Mouse (Mus musculus): ENCODE results near the gene Csf2.
"Not testable (repeated sequence)": the region's sequence is repeated elsewhere in the genome, so short reads cannot be mapped to it uniquely, and the experiment has no call there.

The Csf2 gene

GRCm38 (mm10) chr11:54248940-54249717 is at the start of gene Csf2:
TSS of gene Csf2 (minus strand) at chr11:54249667.
- in situ Hi-C loops (cut with MseI, MboI): no loop called here

DNA sequence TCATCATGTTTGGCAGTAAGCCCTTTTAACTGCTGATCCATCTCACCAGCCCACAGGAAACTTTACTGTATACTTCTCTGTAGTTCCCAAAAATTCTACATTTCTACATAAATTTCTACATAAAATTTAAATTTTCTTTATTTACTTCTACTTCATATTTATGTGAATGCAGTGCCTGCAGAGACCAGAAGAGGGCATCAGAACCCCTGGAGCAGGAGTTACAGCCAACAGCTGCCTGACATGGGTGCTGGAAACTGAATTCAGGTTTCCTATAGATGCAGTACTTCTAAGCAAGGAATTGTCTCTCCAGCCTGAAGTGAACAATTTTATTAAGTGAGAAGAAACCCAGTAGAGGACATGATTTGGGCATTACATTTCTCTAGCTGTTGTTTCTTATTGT is 49.3 kb upstream of the Csf2 start:
- in situ Hi-C loops (cut with MseI, MboI): no loop called here

- in situ Hi-C loops (cut with MseI, MboI): not testable (repeated sequence)
These were observed 48.0 kb upstream of the Csf2 start for GRCm38 (mm10) chr11:54297471-54297870.

DNA sequence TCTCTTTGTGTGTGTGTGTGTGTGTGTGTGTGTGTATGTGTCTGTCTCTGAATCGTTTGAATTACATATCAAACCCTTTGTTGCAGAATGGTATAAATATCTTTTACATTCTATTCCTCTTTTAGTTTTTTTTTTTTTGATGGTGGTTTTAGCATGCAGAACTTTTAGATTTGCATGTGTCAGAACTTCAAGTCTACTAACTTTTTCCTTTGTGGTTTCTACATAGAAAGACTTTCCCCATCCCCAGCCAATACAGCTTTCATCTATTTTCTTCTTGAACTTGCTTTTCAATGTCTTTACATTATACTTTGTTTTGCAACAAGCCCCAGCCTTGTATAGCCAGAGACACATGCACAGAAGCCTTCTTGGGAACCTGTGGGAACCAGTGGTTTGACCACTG is 47.3 kb upstream of the Csf2 start:
- in situ Hi-C loops (cut with MseI, MboI): no loop called here

- in situ Hi-C loops (cut with MseI, MboI): no loop called here
These were observed 46.5 kb upstream of the Csf2 start for GRCm38 (mm10) chr11:54295971-54296370.

DNA sequence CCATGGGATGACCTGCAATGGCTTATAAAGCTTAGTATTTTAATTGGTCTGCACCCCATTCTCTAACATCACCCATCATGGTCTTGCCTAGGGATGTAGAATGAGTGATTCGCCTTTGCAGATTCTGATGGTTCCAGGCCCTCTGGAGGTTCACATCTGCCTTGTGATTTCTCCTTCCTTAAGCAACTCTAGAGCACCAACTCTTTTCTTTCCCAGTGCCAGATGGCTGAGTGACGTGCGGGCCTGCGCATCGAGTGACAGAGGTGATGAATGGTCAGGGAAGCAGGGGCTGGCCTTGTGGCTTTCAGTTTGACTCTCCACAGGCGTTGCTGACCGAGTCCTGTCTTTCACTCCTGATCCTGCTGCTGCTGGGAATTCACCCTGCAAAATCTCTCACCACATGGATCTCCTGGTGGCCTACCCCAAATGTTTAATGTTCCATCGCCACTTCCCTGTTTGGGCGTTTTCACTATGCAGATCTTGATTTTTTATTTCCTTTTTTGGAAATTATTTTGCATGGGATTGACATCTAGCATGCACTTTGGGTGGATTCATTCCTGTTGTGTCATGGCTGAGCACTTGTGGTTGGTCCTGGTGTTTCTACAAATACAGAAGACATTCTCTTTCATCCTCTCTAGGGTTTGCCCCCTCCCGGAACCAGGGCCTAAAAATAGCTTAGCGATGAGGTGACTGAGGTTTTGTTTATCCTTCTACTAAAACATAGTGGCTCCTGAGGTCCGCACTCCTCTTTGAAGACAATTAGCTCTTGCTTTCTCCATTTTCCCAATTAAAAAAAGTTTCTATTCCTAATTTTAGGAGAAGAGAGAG is 44.7 kb upstream of the Csf2 start:
- in situ Hi-C loops (cut with MseI, MboI): no loop called here

- in situ Hi-C loops (cut with MseI, MboI): no loop called here
These were observed 42.7 kb upstream of the Csf2 start for GRCm38 (mm10) chr11:54292163-54292562.

DNA sequence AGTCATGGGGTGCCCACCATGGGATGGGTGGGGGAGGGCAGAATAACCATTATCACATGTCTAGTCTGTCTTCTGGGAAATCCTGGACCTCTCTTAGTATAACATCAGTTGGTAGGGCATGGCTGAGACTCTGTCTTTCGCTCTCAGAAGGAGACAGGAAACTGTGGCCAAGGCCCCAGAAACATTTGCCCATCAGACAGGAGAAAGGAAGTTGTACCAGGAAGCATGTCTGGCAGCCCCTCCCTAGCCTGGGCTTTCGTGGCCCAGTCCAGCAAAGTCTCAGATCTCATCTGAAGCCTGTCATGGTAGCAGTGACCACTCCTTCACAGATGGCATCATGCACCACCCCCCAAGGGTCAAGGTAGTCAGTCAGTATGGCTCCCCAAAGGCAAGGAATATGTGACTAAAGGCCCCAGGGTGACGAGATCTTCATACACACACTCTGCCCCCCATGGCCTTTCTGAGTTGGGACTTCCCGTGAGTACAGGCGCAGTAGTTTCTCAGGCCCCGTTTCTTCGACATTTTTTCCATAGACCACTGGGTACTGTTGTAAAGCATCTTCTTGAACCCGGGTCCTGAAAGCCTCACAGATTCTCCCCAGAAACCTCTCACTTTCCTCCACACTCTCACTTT is 38.5 kb upstream of the Csf2 start:
- in situ Hi-C loops (cut with MseI, MboI): no loop called here

DNA sequence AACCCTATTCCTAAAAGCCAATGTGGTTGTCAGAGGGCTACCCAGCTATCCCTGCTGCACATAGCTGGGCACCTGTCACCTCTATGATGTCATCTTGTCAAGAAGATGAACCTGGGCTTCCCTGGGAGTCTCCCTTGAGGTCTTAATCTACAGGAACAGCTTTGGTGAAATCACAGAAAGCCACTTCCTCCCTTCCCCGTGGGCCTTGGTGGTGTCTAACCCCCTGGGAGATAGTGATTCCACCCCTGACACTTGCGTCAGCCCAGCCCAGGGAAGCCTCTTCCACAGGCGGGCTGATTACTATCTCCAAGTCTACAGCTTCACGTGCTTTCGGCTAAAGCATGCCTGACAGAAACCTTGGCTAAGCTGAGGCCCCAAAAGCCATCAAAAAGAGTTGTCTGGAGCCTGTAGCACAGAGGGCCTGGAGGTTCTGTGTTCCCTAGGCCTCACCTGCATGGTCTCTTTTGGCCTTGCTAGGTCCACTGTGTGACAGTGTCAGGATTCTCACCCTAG is 22.0 kb upstream of the Csf2 start:
- in situ Hi-C loops (cut with MseI, MboI): no loop called here

GRCm38 (mm10) chr11:54269191-54269896 is 19.9 kb upstream of the Csf2 start:
- in situ Hi-C loops (cut with MseI, MboI): no loop called here

DNA sequence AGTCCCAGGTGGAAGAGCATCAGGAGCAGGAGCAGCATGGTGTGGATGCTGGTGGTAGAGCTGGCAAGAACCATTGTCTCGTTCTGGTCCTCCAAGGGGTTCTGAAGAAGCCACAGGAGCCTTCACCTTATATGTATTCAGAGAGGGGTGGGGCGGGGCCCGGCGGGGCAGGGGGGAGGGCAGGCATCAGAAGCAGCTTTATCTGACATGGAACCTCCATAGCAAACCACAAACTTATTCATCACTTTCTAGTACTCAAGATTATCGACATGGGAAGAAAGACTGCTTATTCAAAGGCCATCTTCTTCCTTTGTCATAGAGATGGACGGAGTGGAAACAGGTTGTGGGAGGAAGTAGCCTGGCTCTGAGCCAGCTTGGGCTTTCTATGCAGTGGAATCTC is 17.7 kb upstream of the Csf2 start, which contains the start of gene Il3:
Gene Il3 (minus strand): TSS at position 101 of the 400 bp plus-strand sequence.
- in situ Hi-C loops (cut with MseI, MboI): no loop called here

DNA sequence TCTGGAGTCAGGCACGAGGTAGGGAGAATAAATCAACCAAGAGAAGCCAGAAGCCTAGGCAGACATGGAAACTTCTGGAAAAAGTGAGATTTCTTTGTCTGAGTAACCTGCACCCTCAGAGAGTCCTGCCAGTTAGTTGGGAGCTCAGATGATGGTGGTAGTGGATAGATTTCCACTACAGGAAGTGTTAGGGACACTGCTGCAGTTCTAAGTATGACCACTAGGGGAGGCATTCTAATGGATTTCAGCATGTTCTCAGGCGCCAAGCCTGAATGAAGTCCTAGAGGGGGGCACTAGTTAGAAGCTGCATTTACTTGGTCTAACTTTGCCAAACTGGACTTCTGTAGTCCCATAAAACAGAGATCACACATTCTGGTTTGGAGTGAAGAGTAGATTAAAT is 15.1 kb upstream of the Csf2 start:
- in situ Hi-C loops (cut with MseI, MboI): no loop called here

GRCm38 (mm10) chr11:54263405-54264031 is 14.1 kb upstream of the Csf2 start:
- in situ Hi-C loops (cut with MseI, MboI): no loop called here

DNA sequence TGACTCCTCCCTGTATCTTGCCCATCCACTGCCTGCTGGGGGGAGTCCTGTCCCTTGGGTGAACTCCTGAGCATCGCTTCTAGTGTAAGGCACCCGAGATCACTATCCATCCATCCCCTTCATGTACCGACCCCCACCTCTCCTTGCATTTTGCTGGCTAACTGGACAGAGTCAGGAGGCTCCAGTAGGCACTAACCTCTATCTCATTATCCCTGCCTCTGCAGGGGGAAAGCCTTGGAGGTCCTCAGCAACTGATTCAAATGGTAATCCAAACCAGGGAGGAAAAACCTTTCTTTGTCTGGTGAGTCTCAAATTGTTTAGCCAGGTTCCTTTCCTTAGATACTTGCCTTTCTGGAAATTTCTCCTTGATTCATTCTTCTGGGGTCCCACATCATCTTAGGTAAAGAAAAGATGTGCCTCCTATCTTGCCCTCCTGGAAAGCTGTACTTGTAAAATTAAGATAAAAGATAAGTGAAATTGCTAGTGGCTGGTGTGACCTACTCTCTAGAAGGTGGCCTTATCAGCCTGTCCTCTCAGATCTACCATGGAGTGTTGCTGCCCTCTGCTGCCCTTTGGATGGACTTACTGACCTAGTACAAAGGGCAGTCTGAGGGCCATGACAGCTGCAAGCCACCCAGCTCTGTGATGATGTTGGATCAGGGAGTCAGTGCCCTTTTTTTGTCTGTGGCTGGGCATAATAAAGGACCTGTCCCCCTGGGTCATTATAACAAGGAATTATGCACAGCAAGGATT is 7.3 kb upstream of the Csf2 start:
- in situ Hi-C loops (cut with MseI, MboI): loop anchor here (5.0 to 10.0 kb wide), 2 partner anchors 109 to 112 kb away; no protein-coding TSS in a partner anchor

- in situ Hi-C loops (cut with MseI, MboI): loop anchor here in 1 of 2 experiments (10.0 kb wide), 1 partner anchor 109 kb away; no protein-coding TSS in a partner anchor
These were observed 4.6 kb upstream of the Csf2 start for GRCm38 (mm10) chr11:54254114-54254513.

GRCm38 (mm10) chr11:54250575-54250974 is 1.1 kb upstream of the Csf2 start:
- in situ Hi-C loops (cut with MseI, MboI): loop anchor here in 1 of 2 experiments (10.0 kb wide), 1 partner anchor 106 kb away; no protein-coding TSS in a partner anchor

GRCm38 (mm10) chr11:54249748-54250147 is 281 bp upstream of the Csf2 start:
- in situ Hi-C loops (cut with MseI, MboI): loop anchor here in 1 of 2 experiments (10.0 kb wide), 1 partner anchor 105 kb away; no protein-coding TSS in a partner anchor

DNA sequence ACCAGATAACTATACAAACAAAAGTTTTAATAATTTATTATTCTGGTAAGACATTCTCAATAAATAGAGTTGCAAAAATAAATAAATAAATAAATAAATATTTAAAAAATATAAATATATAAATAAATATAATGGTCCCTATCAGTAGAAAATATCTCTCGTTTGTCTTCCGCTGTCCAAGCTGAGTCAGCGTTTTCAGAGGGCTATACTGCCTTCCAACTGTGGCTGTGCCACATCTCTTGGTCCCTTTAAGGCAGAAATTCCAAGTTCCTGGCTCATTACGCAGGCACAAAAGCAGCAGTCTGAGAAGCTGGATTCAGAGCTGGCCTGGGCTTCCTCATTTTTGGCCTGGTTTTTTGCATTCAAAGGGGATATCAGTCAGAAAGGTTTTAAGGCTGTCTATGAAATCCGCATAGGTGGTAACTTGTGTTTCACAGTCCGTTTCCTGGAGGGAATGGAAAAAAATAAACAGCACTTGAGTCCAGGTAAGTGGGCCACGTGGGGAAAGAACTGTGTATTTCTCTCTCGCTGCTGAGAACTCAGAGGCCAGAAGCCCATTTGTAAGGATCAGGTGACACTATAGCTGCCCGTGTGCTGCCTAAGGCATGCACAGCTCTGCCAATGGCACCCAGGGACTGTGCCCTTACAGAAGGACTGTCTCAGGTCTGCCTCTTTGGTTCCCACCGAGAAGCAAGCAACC is 2.1 kb downstream of the Csf2 start:
- in situ Hi-C loops (cut with MseI, MboI): no loop called here

- in situ Hi-C loops (cut with MseI, MboI): no loop called here
These were observed 5.0 kb downstream of the Csf2 start for GRCm38 (mm10) chr11:54244465-54244864.
